Mouse (Mus musculus) lung, adult 2 months (tissue): ENCODE results near the gene Vamp2.

Source experiments
- CTCF ChIP-seq: fragments of 200-500 bp; IDR thresholded peaks from 2 replicates; pipeline ENCODE4 v1.5.1; 2011; ENCODE audit warnings: mild to moderate bottlenecking, low read length, control low read depth; ENCODE audit not compliant: insufficient read depth
- POLR2A ChIP-seq: fragments of 200-500 bp; IDR thresholded peaks from 2 replicates; pipeline ENCODE4 v1.6.1; 2011; ENCODE audit warnings: low read depth, mild to moderate bottlenecking, control low read depth, low read length, borderline replicate concordance; ENCODE audit errors: extremely low read depth

DNA sequence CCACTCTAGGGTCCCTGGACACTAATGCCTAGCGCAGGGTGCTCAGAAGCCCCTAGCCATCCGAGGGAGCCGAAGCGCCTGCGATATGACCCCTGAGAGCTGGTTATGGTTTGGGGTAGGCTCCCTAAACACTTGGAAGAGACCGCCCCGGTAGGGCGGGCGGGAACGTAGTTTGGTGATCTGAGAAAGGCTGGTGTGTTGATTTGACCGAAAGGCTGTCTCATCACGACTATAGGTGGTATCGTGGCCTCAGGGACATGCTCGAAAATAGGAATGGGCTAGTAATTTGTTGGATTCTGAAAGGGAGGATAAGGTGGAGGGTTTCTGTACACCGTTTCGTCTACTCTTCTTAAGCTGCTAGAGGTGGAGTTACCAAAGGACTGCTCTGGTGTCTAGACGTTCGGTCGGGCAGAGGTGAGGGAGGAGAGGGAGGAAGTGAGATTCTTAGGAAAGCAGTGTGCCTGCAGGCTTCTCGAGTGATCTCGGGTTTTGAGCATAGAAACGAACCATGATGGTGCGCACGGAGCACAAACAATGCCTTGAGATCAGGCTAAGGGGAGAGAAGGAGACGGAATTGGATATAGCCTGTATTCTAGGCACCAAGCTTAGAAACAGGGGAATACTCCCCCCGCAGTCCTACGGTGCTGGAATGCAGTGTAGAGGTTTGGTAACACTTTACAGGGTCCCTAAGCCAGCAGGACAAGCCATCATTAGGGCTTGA lies 7.4 kb downstream of the Vamp2 start:
- TF ChIP-seq CTCF, result no peak
- peak; percentile 62; the same call in 1 of the 2 replicates for TF ChIP-seq POLR2A
